Mouse (Mus musculus) ovary, adult 18-20 months (tissue): ENCODE measurements at regions not wholly inside any gene's neighbourhood (a gene's known extent, or its start where the extent isn't known, plus 50 kb on each side); places are given as distances from the start of the nearest gene placed in this dataset.

Experiments
- DNase-seq: peaks from one replicate; pipeline ENCODE4 v3.0.0; 2022; ENCODE audit warnings: low spot score, mixed read lengths

DNA sequence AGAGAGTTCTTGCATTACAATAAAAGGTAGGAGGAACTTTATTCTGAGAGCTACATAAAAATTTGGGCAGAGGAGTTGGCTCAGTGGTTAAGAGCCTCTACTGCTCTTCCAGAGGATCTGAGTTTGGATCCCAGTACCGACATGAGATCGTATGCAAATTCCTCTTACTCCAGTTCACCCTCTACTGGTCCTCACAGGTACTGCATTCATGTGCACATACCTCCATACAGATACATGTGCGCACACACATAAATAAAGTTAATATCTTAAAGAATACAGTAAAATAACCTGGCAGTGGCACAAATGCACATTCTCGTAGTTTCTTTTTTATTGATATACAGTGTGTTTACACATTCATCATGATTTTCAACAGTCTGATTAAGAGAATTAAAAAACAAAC, 232.4 kb downstream of the Vps13c start:
- no peak for DNase-seq

DNA sequence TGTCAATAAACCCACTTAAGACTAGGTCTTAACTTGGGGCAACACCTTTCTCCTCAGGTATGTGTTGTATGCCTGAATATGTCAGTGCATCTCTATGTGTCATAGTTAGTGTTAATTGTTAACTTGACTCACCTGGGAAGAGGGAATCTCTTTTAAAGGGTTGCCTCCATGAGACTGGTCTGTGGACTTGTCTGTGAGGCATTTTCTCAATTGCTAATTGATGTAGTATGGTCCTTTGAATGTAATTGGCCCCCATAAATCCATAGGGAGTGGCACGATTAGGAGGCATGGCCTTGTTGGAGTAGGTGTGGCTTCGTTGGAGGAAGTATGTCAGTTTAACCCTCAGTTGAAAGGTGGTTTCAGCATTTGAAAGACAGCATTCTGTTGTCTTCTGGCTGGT, 237.1 kb downstream of the Vps13c start:
- no peak for DNase-seq

DNA sequence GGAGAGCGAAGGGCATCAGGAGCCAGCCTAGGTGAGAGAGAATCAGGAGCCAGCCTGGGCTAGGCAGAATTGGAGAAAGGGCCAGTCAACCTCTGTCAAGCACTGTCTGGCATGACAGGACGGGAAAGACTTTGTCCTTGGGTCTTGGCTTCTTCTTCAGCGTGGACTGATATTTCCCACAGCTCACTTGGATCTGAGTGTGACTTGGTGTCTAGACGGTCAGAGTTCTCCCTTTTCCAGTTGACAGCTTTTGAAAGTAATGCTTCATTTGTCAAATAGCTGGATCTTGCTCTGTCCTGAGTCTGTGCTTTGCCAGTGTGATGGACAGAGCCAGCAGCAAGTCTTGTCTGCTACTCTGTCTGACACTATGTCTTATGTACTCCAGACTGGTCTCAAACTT, 243.1 kb downstream of the Vps13c start:
- no peak for DNase-seq

DNA sequence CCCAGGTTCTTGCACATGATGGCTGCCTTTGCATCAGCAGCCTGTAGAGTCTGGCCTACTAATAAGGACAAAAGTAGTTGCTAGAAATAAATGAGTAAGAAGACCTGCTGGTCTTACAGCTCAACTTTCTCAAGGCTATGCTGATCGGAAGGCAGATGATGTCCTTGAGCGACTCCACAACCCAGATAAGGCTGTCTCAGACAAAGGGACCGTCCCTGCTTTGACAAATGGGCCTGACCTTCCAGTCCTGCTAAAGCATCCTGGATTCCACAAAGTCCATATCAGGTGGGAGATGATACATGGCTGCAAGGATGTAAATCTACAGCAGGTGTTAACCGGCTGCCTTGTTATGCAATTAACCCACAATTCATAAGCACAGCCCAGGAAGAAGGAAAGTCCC, 244.8 kb downstream of the Vps13c start:
- peak; percentile 16 for DNase-seq

DNA sequence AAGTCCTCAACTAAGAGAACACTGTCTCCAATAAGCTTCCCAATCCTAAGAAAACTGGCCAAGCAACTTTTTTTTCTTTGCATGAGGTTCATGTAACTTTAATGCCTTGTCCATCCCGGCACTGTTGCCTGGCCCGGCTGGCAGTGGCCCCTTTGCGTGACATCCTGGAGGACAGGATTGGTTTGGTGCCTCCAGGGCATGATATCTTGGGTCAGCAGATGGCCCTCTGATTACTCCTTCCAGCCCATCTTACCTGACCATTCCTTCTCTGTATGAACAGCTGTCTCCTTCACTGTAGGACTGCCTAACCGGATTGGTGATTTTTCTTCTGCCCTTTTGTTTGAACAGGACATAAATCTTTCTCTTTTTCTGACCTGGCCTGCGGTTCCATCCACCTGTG, 254.4 kb downstream of the Vps13c start:
- no peak for DNase-seq

DNA sequence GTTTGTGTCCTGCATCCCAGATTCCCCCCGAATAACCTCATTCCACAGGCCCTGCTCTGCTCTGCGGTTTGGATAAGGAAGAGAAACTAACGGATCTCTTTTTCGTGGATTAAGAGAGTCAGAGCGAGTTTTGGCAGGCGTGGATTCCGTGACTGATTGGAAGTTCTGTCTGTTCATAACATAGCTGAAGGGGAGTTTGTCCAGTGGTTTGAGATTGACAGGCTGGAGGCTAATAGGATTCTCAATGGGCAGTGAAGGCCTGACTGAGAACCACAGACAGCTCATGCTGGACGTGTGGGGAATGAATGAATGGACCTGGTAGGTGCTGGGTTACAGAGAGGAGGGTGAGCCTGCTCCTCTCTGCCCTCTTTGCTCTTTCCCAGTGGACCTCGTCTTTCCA, 269.6 kb downstream of the Vps13c start:
- no peak for DNase-seq

DNA sequence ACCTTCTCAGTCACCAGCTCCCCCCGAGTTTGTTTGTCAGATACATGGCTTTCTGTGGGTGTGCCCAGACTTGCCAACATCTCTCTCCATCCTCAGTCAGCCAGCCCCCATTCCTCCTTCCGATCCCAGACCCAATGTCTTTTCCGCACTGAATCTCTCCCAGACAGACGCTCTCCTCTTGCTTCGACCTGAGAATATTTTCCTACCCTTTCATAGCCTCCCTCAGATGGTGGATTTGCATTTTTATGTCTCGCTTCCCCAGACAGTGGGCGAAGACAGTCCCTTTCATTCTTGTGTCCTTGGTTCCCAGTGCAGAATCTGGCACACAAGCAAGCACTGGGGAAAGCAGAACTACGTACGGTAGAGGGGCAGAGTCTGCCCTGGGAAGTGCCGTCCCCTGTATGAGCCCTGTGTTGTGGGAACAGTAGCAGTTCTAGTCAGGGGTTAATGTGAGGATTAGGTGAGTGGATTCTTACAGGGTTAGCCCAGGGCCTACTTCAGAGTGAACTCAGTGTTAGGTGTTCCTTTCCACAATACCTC, 275.0 kb downstream of the Vps13c start:
- DNase-seq: no peak

DNA sequence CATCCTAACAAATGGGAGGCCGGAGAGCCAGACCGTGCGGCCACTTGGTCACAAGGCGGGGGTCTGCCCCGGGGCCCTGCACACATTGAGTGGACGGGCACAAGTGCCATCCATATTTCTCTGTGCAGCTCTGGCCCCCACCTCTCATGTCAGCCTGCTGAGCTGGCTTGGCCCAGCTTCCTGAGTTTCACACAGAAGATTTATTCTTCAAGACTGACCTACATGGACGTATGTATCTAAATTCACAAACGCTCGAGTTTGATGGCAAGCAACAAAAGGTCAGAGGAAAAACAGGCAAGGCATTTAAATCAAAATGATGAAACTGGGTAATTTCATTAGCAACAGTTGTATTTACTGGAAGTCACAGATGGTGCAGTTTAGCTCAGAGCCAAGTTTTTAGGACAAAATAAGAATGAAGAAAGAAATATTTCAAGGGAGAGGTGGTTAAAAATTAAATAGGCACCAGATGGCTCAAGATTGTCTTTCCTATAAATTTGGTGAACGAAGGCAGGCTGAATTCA, 276.1 kb downstream of the Vps13c start:
- DNase-seq: no peak

DNA sequence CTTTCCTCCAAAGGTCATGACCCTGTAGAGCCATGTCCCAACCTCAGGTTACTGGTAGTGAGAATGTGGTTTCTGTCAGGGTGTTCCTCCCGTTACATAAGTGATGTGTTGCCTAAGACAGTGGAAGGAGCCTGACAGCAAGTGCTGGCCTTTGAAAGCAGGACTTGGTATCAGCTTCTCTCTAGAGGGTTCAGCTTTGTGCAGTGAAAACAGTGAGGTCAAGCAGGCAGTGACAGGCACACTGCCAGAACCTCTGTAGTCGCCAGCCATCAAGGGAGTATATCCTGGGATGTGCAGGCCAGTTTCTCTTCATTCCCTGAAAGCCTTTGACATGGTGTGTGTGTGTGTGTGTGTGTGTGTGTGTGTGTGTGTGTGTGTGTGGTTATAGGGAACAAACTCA, 278.1 kb downstream of the Vps13c start:
- DNase-seq: no peak

DNA sequence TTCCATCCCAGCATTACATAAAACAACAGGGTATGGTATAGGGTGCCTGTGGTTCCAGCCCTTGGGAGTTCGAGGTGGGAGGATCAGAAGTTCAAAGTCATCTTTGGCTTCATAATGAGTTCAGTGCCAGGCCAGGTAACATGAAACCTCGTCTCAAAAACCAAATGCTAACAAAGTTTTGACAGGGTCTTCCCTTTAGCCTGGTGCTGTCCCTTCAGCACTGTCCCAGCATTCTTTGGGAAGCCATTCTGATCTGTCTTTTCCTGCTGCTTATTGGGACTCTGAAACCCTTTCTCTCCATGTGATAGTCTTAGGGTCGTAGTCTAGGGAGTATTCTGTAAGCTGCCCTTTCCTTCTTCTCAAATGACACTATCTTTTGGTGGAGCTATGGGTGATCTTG, 282.1 kb downstream of the Vps13c start:
- no peak for DNase-seq

DNA sequence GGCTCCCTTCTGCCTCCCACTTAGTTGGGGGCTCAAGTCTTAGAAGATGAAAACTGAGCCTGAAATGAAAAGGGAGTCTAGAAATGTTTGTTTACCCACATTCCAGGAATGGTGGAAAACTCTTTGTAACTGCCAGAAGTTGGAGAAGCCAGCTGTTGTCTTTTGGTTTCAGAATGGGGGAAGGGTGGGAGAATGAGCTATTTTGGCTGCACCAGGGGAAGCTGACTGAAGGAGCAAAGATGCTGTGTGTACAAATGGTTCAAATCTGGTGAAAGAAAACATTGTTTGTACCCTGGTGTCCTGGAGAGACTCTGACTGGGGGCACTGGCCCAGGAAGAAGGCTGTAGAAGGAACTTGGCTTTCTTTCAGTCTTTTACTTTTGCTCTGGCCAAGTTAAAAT, 291.1 kb downstream of the Vps13c start:
- DNase-seq: no peak

DNA sequence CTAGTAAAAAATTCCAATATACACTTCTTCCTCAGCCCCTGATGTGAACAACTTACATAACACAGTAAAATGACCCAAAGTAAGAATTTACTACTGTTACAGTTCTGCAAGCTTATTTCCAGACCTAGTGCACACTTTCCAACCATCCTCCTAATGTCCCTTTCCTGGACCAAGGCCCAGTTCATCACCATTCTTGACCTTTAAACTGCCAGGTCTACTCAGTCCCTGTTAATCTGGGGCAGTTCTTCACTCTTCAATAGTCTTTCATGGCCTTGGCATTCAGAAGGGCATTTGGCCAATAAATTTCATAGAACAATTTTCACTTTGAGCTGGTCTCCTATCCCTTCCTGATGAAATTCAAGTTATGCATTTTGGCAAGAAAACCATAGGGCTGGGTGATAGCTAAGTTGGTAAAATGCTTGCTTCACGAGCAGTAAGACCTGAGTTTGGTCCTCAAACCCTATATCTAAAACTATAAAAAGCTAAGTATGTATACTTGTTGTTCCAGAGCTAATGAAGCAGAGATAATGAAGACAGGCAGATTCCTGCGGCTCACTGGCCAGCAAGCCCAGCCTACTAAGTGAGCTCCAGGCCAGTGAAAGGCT, 295.4 kb downstream of the Vps13c start:
- DNase-seq: no peak

DNA sequence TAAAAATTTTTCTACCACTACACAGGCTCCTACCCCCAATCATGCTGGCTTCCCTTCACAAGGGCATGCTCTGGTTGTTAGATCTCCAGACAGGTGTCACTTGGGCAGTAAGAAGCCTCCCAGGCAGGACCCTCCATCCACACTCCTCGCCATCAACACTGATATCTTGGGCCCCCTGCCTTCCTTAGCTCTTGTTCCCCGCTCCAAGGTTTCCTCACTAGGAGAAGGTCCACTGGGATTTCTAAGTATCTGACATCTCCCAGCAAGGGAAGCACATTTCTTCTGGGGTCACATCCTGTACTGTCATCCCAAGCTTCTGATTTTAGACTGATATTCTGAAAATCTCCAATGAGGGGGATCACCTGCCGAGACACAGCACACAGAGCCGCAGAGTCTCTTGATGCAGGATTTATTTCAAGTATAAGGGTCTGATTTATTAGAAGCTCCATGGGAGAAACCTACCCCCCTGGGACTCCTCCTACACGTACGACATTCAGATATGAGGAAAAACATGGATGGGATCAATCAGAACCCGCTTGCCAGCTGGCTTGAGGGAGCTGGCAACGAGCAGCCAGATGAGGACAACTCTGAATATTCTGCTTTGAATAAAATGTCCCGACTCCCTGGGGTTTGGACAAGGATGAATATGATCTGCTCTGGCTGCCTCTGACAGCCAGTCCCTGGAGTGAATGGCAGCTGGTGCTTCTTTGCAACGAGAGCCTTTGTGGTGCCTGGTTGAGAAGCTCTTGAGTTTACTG, 322.8 kb downstream of the Vps13c start:
- peak; percentile 1 for DNase-seq

DNA sequence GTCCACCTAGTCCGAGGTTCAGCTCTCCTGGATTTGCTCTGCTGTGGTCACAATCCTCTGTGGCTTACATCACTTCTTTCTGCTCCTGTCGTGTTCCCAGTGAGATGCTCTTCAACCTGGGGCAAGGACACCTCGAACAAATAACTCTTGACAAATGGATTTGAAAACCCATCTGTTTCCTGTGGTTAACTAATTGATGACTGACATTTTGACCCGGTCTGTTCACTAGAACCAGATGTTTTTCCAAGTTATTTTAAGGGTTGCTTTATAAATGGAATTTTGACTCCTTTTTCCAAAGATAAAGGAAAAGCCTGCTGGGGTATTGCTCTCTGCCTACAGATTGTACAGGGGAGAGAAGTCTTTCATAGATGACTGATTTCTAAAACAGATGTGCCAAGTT, 326.4 kb downstream of the Vps13c start:
- DNase-seq: no peak

DNA sequence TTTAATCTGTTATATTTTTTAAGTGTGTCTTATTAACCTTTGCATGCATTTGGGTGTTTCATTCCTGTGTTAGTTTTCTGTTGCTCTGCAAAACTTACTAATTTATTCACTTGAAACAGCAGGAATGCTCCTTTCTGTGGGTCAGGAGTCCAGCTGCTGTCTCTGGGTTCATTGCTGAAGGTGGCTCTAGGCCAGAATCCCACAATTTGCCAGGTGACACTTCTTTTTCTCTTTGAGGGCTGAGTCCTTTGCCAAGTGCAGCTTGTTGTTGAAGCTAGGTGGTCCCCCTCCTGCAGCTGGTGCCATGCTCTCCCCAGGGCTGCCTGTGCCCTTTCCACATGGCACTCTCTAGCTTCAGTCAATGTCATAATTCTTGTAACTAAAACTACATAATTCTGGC, 348.7 kb downstream of the Vps13c start:
- DNase-seq: no peak

DNA sequence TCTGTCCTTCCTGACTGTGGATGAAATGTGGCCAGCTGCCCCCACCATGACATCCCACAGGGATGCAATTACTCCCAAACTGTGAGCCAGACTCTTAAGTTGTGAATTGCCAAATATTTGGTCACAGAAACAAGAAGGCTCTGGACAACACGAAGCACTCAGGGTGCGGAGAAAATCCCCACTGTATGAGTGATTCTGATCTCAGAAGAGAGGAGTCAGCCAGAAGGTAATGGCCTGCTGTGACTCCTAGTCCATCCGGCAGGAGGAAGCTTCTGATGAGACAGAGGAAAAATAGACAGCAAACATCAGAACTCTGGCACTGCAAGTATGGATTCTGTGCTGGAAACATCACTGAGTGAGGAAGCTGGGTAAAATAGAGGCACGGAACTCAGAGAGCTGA, 359.6 kb downstream of the Vps13c start:
- DNase-seq: no peak

DNA sequence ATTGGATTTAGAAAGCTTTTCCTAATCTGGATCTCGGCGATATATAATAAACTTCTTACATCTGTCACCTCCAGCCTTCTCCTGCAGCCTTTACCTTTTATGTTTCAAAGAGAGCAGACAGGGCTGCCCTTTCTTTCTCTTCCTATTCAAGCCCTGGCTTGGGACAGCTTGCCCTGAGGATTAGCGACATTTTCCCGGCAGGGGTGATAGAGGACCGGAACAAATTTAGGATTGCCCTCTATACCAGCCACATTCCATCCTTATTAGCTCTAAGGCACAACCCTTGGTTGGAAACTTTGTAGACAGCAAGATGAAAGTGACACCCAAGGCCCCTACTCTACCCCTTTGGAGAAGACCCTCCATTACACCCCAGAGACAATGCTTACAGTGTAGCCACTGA, 360.8 kb downstream of the Vps13c start:
- DNase-seq: no peak

DNA sequence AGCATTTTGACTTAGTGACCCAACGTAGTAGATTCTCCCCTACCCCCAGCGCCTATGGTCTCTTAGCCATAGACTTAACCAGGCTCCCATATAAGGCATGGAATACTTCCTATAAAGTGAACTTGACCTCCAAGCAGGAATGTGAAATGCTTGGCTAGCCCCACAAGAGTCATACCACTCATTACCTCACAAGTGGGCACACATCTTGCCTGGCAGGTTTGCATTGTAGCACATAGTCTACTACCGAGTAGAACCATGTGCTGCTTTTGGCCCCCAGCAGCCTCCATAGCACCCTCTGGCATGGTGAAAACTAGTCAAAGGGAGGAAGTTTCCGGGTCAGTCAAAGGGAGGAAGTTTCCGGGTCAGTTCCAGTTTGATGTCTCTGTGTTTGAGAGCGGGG, 385.5 kb downstream of the Vps13c start:
- no peak for DNase-seq

DNA sequence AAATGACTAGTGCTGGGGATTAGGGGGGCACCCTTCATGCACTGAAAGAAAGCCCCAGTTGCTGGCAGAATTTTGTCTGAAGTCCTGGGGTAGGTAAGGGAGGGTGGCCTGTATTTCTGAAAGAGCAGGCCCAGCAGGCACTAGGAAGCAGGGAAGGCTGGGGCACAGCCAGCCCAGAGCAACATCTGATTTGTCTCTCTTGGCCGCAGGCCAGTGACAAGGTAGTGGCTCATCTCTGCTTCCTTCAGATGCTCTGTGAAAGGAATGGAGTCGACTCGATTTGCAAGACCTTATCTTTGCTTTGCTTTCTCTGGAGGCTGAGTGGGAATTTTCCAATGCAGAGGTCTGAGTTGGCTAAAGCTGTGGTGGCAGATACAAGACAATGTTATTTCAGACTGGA, 390.9 kb downstream of the Vps13c start:
- no peak for DNase-seq

DNA sequence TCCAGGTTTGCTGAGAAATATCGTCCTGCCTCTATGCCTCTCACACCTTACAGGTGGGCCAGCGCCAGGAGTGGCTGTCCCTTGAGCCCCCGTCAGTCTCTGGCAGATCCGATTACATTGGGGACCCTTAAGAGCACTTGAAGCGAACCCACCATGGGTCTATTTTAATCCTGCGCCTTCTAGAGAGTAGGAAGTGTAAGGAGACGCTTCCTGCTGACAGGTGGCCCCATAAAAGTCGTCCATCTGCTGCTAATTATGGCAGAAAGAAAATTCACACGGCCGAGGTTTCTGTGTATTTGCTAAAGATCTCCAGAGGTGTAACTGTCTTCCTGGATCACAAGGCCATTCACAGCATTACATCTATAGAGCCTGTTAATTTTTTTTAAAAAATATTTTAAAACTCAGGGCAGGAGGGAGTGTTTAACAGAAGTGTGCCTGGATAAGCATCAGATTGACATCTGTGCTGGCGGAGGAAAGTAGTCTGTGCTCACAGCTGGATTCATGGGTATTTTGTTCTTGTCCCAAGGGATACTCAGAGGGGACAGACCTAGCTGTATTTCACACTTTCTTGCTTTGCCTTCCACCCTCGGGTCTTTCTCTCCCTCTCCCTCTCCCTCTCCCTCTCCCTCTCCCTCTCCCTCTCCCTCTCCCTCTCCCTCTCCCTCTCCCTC, 394.9 kb downstream of the Vps13c start:
- no peak for DNase-seq

DNA sequence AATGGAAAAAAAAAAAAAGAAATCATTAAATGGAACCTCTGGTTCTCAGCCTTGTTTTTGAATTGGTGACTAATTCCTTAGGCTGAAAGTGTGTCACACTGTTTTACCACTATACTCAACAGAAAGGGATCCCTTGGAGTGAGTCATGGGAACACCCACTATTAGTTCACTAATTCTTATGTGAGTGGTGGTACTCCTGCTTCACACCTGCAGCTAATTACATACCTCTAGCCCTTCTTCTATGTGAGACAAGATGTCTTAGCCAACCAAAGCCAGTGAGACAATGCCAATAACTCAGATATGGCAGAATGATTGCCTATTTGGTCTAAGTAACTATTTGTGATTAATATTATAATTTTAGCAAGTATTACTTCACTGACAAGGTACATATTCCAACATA, 398.9 kb downstream of the Vps13c start:
- no peak for DNase-seq

DNA sequence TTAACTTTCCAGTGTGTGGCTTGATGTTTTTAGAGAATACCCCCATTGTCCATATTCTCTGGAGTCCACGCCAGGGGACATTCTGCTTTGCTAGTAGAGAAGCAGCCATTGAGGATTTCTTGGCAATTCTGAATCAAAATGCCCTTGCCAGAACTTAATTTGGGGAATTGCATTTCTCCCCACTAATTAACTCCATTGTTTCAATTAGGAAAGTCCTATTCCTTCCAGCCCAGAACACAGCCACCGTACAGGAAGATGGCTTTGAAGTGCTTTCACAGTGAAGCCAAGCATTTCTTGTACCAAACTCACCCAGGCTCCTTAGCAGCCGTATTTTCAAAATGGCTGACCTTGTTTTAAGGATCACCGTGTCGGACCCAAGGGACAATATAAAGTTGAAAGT, 399.4 kb downstream of the Vps13c start:
- no peak for DNase-seq

DNA sequence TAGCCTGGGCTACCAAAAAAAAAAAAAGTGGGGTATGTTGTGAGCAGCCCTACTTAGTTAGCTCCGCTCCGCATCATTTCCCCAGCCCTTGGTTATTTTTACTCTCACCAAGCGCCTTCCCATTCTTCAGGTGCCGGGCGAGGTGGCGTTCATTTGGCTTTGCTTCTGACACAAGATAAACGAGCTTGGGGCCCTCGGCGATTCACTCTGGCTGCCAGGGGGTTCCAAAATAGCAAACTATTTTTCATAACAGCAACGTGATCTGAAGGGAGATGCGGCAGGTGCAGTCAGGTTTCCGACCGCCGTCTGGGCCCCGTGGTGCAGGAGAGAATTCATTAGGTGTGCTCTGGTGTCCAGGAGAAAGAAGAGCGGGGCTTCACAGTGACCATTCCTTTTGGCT, 403.6 kb upstream of the Rora start:
- no peak for DNase-seq
